Mouse (Mus musculus) monocyte, adult 5-6 weeks (primary cell): ENCODE measurements around the gene Ppa1. TPM values are rescaled to one million over a fixed set of nuclear protein-coding genes. Genes with fewer than 3 reads are reported as not detected.

Source experiments
- ATAC-seq: fragments of 153-309, 156-312 bp; replicated peaks from 2 replicates; pipeline ENCODE4 v1.8.0; 2017; ENCODE audit warnings: mild to moderate bottlenecking; ENCODE audit not compliant: low TSS enrichment, insufficient number of reproducible peaks, severe bottlenecking, poor library complexity, low FRiP score
- total RNA-seq: library from RNA; stranded (forward); fragments of 200-1000, 200-491, 200-594 nt; gene quantifications from 3 replicates; pipeline ENCODE4 v1.2.3, GENCODE M21; 2017

Ppa1 gene
- total RNA-seq, 1 experiment from 2014 or later = 13.3 TPM

- ATAC-seq = no peak
These were observed 73.9 kb downstream of the Ppa1 start for GRCm38 (mm10) chr10:61722215-61722614.

GRCm38 (mm10) chr10:61723271-61723670 is 74.9 kb downstream of the Ppa1 start:
- ATAC-seq = no peak

Other genes starting within 250 kb of the Ppa1 start
- gene Nodal, start 230.6 kb upstream of the Ppa1 start, total RNA-seq = 0.49 TPM in 1 of 3 replicates, not detected in the others
- 9.4 to 20.7 TPM (median 11.8 TPM) in 3 replicates for gene Eif4ebp2, start 195.9 kb upstream of the Ppa1 start, total RNA-seq
- 2.1 to 4.9 TPM (median 3.3 TPM) in 3 replicates for gene Lrrc20, start 172.8 kb upstream of the Ppa1 start, total RNA-seq
- gene Npffr1, start 53.1 kb upstream of the Ppa1 start, total RNA-seq = not detected in 3 replicates
- 189 to 231 TPM (median 229 TPM) in 3 replicates for gene Sar1a, start 31.7 kb downstream of the Ppa1 start, total RNA-seq
- 6.6 to 14.0 TPM (median 9.7 TPM) in 3 replicates for gene Tysnd1, start 47.0 kb downstream of the Ppa1 start, total RNA-seq
- gene Aifm2, start 66.7 kb downstream of the Ppa1 start, total RNA-seq = 8.5 to 18.3 TPM (median 17.4 TPM) in 3 replicates
- 0.58 TPM in 1 of 3 replicates, not detected in the others for gene H2afy2, start 135.6 kb downstream of the Ppa1 start, total RNA-seq